In the genomic region with DNA sequence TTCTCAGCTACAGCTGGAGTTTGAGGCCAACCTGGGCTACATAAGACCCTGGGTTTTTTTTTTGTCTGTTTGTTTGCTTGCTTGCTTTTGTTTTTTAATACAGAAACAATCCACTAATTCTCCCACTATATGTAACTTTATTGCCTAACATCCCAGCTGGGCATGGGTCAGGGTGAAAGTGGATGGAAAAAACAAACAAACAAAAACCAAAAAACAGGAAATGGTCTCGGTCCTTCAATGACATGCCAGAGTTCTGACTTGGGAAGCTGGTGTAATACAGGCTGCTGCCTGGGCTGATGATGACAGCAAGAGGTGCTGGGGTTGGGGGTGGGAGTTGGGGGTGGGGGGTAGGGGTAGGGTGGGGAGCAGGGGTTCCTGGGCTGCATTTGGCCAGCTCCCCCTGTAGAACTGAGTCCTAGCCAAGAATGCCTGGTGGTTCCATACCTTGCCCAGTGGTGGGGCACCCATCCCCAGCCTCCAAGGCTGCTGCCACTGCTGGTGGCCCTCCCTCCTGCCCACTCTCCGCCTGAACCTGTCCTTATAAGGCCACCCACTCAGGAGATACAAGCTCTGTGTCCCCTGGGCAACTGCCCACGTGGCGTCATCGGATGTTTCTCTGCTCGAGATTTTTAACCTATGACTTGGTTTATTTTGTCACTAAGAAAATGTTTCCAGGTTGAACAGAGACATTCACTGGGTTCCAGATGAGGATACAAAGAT, we compare ENCODE assay signal across 30 mouse cellular contexts. TPM values are rescaled to one million over a fixed set of nuclear protein-coding genes. Genes with fewer than 3 reads are reported as not detected.
DNase-seq lines count a peak whose midpoint lies in the region; ATAC-seq and TF ChIP-seq lines count a peak whose summit lies in the region.
"Had no signal": no experiment of that assay in that cellular context is flagged by ENCODE, and none has a peak within 500 bp of the region (broad histone marks: within the 10 kb centered on the region; RNA-seq: fewer than 3 reads in every experiment).

No protein-coding gene starts in this region.

- no peak for TF ChIP-seq EP300 in stomach, postnatal 0 days (optimal IDR thresholded peaks at IDR 0.05)

- H3K9ac ChIP-seq in heart, embryonic 14.5 days (ENCODE audit: low read length) = peak overlapping the region; percentile 31; the same call in 1 of the 2 replicates
- no peak overlapping the region for H3K9ac ChIP-seq in lung, embryonic 15.5 days
- H3K9ac ChIP-seq in stomach, postnatal 0 days (ENCODE audit: low read length) = no peak overlapping the region; the same call in 1 of the 2 replicates
- no peak overlapping the region for H3K9ac ChIP-seq in liver, embryonic 11.5 days (ENCODE audit: low read depth, low read length)
- H3K9ac ChIP-seq: embryonic facial prominence, embryonic 15.5 days; forebrain, embryonic 13.5 days; heart, embryonic 12.5 days; hindbrain, embryonic 13.5 days; limb, embryonic 15.5 days; liver, embryonic 15.5 days had no signal

- H3K4me2 ChIP-seq in heart, embryonic 14.5 days (ENCODE audit: low read length) = no peak overlapping the region
- no peak overlapping the region for H3K4me2 ChIP-seq in lung, embryonic 15.5 days
- H3K4me2 ChIP-seq in stomach, postnatal 0 days (replicated peaks; ENCODE audit: low read depth) = no peak overlapping the region
- H3K4me2 ChIP-seq in liver, embryonic 11.5 days = no peak overlapping the region
- H3K4me2 ChIP-seq: embryonic facial prominence, embryonic 15.5 days; forebrain, embryonic 13.5 days; heart, embryonic 12.5 days; hindbrain, embryonic 13.5 days; limb, embryonic 15.5 days; liver, embryonic 15.5 days had no signal

- DNase-seq in heart, adult 9 months (ENCODE audit: low spot score in 2 of 2) = no peak
- DNase-seq in lung, postnatal 4 days = no peak
- peak; percentile 30 for DNase-seq in urinary bladder, postnatal 14 days (ENCODE audit: low spot score)
- DNase-seq in urinary bladder, adult 2 months (ENCODE audit: low spot score) = no peak
- no peak for DNase-seq in stomach, postnatal 0 days (ENCODE audit: low spot score)
- DNase-seq in liver, embryonic 11.5 days (ENCODE audit: low spot score) = no peak
- DNase-seq: adrenal gland, adult 2 months; B cell, adult 2 months; heart, postnatal 36 days; kidney, adult 8-10 months; kidney, postnatal 14 days; layer of hippocampus, adult 9-11 months; midbrain, embryonic 14.5 days; right cerebral cortex, postnatal 25 days; thymus, adult 2 months; thymus, postnatal 36 days had no signal

- no peaks in the 10 kb centered on the region for H3K27me3 ChIP-seq in heart, embryonic 14.5 days (ENCODE audit: control insufficient read depth, insufficient read depth, low read length)
- no peaks in the 10 kb centered on the region for H3K27me3 ChIP-seq in lung, embryonic 15.5 days
- H3K27me3 ChIP-seq in stomach, postnatal 0 days (ENCODE audit: control insufficient read depth, insufficient read depth, low read length) = no peaks in the 10 kb centered on the region
- 0 out of 2 replicates have a peak, but pooled peaks cover 2% of the 10 kb centered on the region for H3K27me3 ChIP-seq in liver, embryonic 11.5 days (replicated peaks; ENCODE audit: control insufficient read depth, insufficient read depth, low read length)
- H3K27me3 ChIP-seq: embryonic facial prominence, embryonic 15.5 days; forebrain, embryonic 13.5 days; heart, embryonic 12.5 days; hindbrain, embryonic 13.5 days; limb, embryonic 15.5 days had no signal

- WGBS in heart, embryonic 14.5 days = 50% methylated on average over 6 of the region's 6 CpGs
- 49% methylated on average over 6 of the region's 6 CpGs for WGBS in lung, embryonic 15.5 days
- 59% methylated on average over 6 of the region's 6 CpGs for WGBS in stomach, postnatal 0 days
- 69% methylated on average over 6 of the region's 6 CpGs for WGBS in liver, embryonic 11.5 days

- no peaks in the 10 kb centered on the region for H3K9me3 ChIP-seq in heart, embryonic 14.5 days (ENCODE audit: control insufficient read depth, low read length)
- H3K9me3 ChIP-seq in lung, embryonic 15.5 days = no peaks in the 10 kb centered on the region
- no peaks in the 10 kb centered on the region for H3K9me3 ChIP-seq in stomach, postnatal 0 days (ENCODE audit: control insufficient read depth, low read length)
- no peaks in the 10 kb centered on the region for H3K9me3 ChIP-seq in liver, embryonic 11.5 days (ENCODE audit: control insufficient read depth, low read length)
- H3K9me3 ChIP-seq: embryonic facial prominence, embryonic 10.5 days; embryonic facial prominence, embryonic 15.5 days; forebrain, embryonic 13.5 days; heart, embryonic 12.5 days; hindbrain, embryonic 13.5 days; limb, embryonic 10.5 days; limb, embryonic 15.5 days; liver, embryonic 15.5 days had no signal

- no peak overlapping the region for H3K4me3 ChIP-seq in heart, embryonic 14.5 days (ENCODE audit: control insufficient read depth in 1 of 2, insufficient read depth in 1 of 2, low read depth in 1 of 2, low read length in 2 of 2)
- no peak overlapping the region for H3K4me3 ChIP-seq in lung, embryonic 15.5 days
- H3K4me3 ChIP-seq in stomach, postnatal 0 days (ENCODE audit: low read depth, low read length) = no peak overlapping the region
- H3K4me3 ChIP-seq in liver, embryonic 11.5 days (ENCODE audit: low read depth, low read length) = no peak overlapping the region
- H3K4me3 ChIP-seq: embryonic facial prominence, embryonic 10.5 days; embryonic facial prominence, embryonic 15.5 days; forebrain, embryonic 13.5 days; heart, embryonic 12.5 days; hindbrain, embryonic 13.5 days; limb, embryonic 10.5 days; limb, embryonic 15.5 days; liver, embryonic 15.5 days had no signal

- peaks cover 2% of the 10 kb centered on the region; the same call in 1 of the 2 replicates for H3K36me3 ChIP-seq in heart, embryonic 14.5 days (ENCODE audit: control insufficient read depth, insufficient read depth, low read length)
- no peaks in the 10 kb centered on the region for H3K36me3 ChIP-seq in lung, embryonic 15.5 days
- no peaks in the 10 kb centered on the region for H3K36me3 ChIP-seq in stomach, postnatal 0 days (ENCODE audit: control insufficient read depth, insufficient read depth, low read length)
- H3K36me3 ChIP-seq in liver, embryonic 11.5 days (ENCODE audit: control insufficient read depth, insufficient read depth, low read length) = no peaks in the 10 kb centered on the region
- H3K36me3 ChIP-seq: embryonic facial prominence, embryonic 15.5 days; liver, embryonic 15.5 days had no signal

- H3K27ac ChIP-seq in heart, embryonic 14.5 days (replicated peaks in 1 of 2; ENCODE audit: control insufficient read depth in 1 of 2, insufficient read depth in 1 of 2, low read depth in 2 of 2, low read length in 2 of 2) = no peak overlapping the region
- H3K27ac ChIP-seq in lung, embryonic 15.5 days = peak overlapping the region; percentile 86; the same call in 1 of the 2 replicates
- peak overlapping the region; percentile 71 for H3K27ac ChIP-seq in stomach, postnatal 0 days (replicated peaks)
- no peak overlapping the region for H3K27ac ChIP-seq in liver, embryonic 11.5 days (ENCODE audit: low read depth, low read length)
- H3K27ac ChIP-seq: embryonic facial prominence, embryonic 15.5 days; forebrain, embryonic 13.5 days; hindbrain, embryonic 13.5 days; limb, embryonic 10.5 days; limb, embryonic 15.5 days; liver, embryonic 15.5 days had no signal

- no peak for ATAC-seq in heart, embryonic 14.5 days (ENCODE audit: insufficient number of reproducible peaks, insufficient read depth, low FRiP score, low read depth)
- ATAC-seq in lung, embryonic 15.5 days (ENCODE audit: borderline replicate concordance, extremely low read depth, low FRiP score, low TSS enrichment) = no peak
- peak; percentile 71; the same call in 1 of the 2 replicates for ATAC-seq in stomach, postnatal 0 days (ENCODE audit: low FRiP score, low TSS enrichment)
- no peak for ATAC-seq in liver, embryonic 11.5 days (replicated peaks; ENCODE audit: low FRiP score)
- ATAC-seq: forebrain, embryonic 13.5 days; intestine, embryonic 16.5 days had no signal

- no peak for TF ChIP-seq CTCF in stomach, postnatal 0 days (IDR thresholded peaks at IDR 0.05; ENCODE audit: low read depth)

- H3K4me1 ChIP-seq in heart, embryonic 14.5 days (ENCODE audit: control insufficient read depth in 2 of 2, insufficient read depth in 2 of 2, low read length in 2 of 2) = peaks cover 7 to 9% of the 10 kb centered on the region in 2 experiments; a peak in 2 of 4 replicates
- H3K4me1 ChIP-seq in lung, embryonic 15.5 days = peaks cover 60% of the 10 kb centered on the region
- 0 out of 2 replicates have a peak, but pooled peaks cover 3% of the 10 kb centered on the region for H3K4me1 ChIP-seq in stomach, postnatal 0 days (replicated peaks; ENCODE audit: control insufficient read depth, insufficient read depth)
- H3K4me1 ChIP-seq in liver, embryonic 11.5 days (replicated peaks; ENCODE audit: control insufficient read depth, insufficient read depth, low read length) = no peaks in the 10 kb centered on the region
- H3K4me1 ChIP-seq: embryonic facial prominence, embryonic 15.5 days; limb, embryonic 15.5 days; liver, embryonic 15.5 days had no signal

RNA-seq across cellular contexts. Expression of gene Kbtbd13, which starts 9.3 kb away (rescaled TPM):
- 0.73 and 1.5 TPM in 2 replicates for polyA plus RNA-seq in heart, embryonic 14.5 days (2014; fragmentation: Nextera tagmentation; extraction: Ambion mirVana)
- 5.0 and 5.5 TPM in 2 replicates for polyA plus RNA-seq in lung, embryonic 15.5 days (2015; fragmentation: Nextera tagmentation; extraction: Ambion mirVana)
- polyA plus RNA-seq in urinary bladder, adult 2 months (2012; rRNA removed) = 1.4 and 1.5 TPM in 2 replicates
- 0.38 and 0.49 TPM in 2 replicates for polyA plus RNA-seq in stomach, postnatal 0 days (2015; fragmentation: Nextera tagmentation; extraction: Ambion mirVana)
- polyA plus RNA-seq in liver, embryonic 11.5 days (2014; fragmentation: Nextera tagmentation; extraction: Ambion mirVana) = 0.43 and 0.81 TPM in 2 replicates

RNA-seq across cellular contexts. Expression of gene Rasl12, which starts 16.1 kb away (rescaled TPM):
- 5.5 and 6.1 TPM in 2 replicates for polyA plus RNA-seq in heart, embryonic 14.5 days (2014; fragmentation: Nextera tagmentation; extraction: Ambion mirVana)
- polyA plus RNA-seq in lung, embryonic 15.5 days (2015; fragmentation: Nextera tagmentation; extraction: Ambion mirVana) = 49.9 and 52.6 TPM in 2 replicates
- 25.6 and 28.8 TPM in 2 replicates for polyA plus RNA-seq in urinary bladder, adult 2 months (2012; rRNA removed)
- 3.7 and 3.9 TPM in 2 replicates for polyA plus RNA-seq in stomach, postnatal 0 days (2015; fragmentation: Nextera tagmentation; extraction: Ambion mirVana)
- polyA plus RNA-seq in liver, embryonic 11.5 days (2014; fragmentation: Nextera tagmentation; extraction: Ambion mirVana) = 1.4 TPM in 2 replicates

RNA-seq across cellular contexts. Expression of gene Ubap1l, which starts 21.4 kb away (rescaled TPM):
- polyA plus RNA-seq in heart, embryonic 14.5 days (2014; fragmentation: Nextera tagmentation; extraction: Ambion mirVana) = not detected in 2 replicates
- 0.14 TPM in 1 of 2 replicates, not detected in the other for polyA plus RNA-seq in lung, embryonic 15.5 days (2015; fragmentation: Nextera tagmentation; extraction: Ambion mirVana)
- 0.55 and 0.87 TPM in 2 replicates for polyA plus RNA-seq in urinary bladder, adult 2 months (2012; rRNA removed)
- not detected in 2 replicates for polyA plus RNA-seq in stomach, postnatal 0 days (2015; fragmentation: Nextera tagmentation; extraction: Ambion mirVana)
- 0.19 and 0.30 TPM in 2 replicates for polyA plus RNA-seq in liver, embryonic 11.5 days (2014; fragmentation: Nextera tagmentation; extraction: Ambion mirVana)
- polyA plus RNA-seq: embryonic facial prominence, embryonic 15.5 days had no signal

RNA-seq across cellular contexts. Expression of gene Pdcd7, which starts 36.3 kb away (rescaled TPM):
- 8.4 and 10.9 TPM in 2 replicates for polyA plus RNA-seq in heart, embryonic 14.5 days (2014; fragmentation: Nextera tagmentation; extraction: Ambion mirVana)
- polyA plus RNA-seq in lung, embryonic 15.5 days (2015; fragmentation: Nextera tagmentation; extraction: Ambion mirVana) = 9.3 and 10.6 TPM in 2 replicates
- 12.9 and 14.4 TPM in 2 replicates for polyA plus RNA-seq in urinary bladder, adult 2 months (2012; rRNA removed)
- 5.4 and 5.8 TPM in 2 replicates for polyA plus RNA-seq in stomach, postnatal 0 days (2015; fragmentation: Nextera tagmentation; extraction: Ambion mirVana)
- 10.5 and 10.6 TPM in 2 replicates for polyA plus RNA-seq in liver, embryonic 11.5 days (2014; fragmentation: Nextera tagmentation; extraction: Ambion mirVana)

RNA-seq across cellular contexts. Expression of gene Slc51b, which starts 40.6 kb away (rescaled TPM):
- not detected in 2 replicates for polyA plus RNA-seq in heart, embryonic 14.5 days (2014; fragmentation: Nextera tagmentation; extraction: Ambion mirVana)
- not detected in 2 replicates for polyA plus RNA-seq in lung, embryonic 15.5 days (2015; fragmentation: Nextera tagmentation; extraction: Ambion mirVana)
- polyA plus RNA-seq in urinary bladder, adult 2 months (2012; rRNA removed) = not detected in 2 replicates
- not detected in 2 replicates for polyA plus RNA-seq in stomach, postnatal 0 days (2015; fragmentation: Nextera tagmentation; extraction: Ambion mirVana)
- not detected in 2 replicates for polyA plus RNA-seq in liver, embryonic 11.5 days (2014; fragmentation: Nextera tagmentation; extraction: Ambion mirVana)
- polyA plus RNA-seq: adrenal gland, adult 2 months; brain, embryonic 14.5 days; cerebellum, adult 2 months; embryonic facial prominence, embryonic 10.5 days; embryonic facial prominence, embryonic 15.5 days; forebrain, embryonic 13.5 days; heart, embryonic 12.5 days; hindbrain, embryonic 13.5 days; limb, embryonic 10.5 days; limb, embryonic 15.5 days; liver, embryonic 15.5 days; midbrain, embryonic 14.5 days; neural tube, embryonic 11.5 days had no signal

Comparison
In these comparisons a context has a peak if more than half of its experiments do, and no peak if none do; other contexts are left out.
1. H3K27ac ChIP-seq: peak in lung, embryonic 15.5 days (single experiment) and stomach, postnatal 0 days (single experiment); none in heart, embryonic 14.5 days (0 of 2) and liver, embryonic 11.5 days (single experiment).